Mouse (Mus musculus) intestine, embryonic 16.5 days (tissue): ENCODE measurements around the gene Jund. TPM values are rescaled to one million over a fixed set of nuclear protein-coding genes. Genes with fewer than 3 reads are reported as not detected.

Source experiments
- ATAC-seq: fragments of 200-750 bp; cut with Nextera tagmentation; 2 replicates; pipeline ENCODE4 v1.8.0; 2017; ENCODE audit warnings: moderate TSS enrichment, moderate library complexity
- H3K27ac ChIP-seq: fragments of 300-500 bp; sonication (generic); 2 replicates; pipeline ENCODE4 v1.5.1; 2014; ENCODE audit warnings: mild to moderate bottlenecking, low read length
- H3K27me3 ChIP-seq: fragments of 300-500 bp; sonication (generic); replicated peaks from 2 replicates; pipeline ENCODE4 v1.6.1; 2014; ENCODE audit warnings: low read length, control low read depth, mixed read lengths; ENCODE audit not compliant: control insufficient read depth, insufficient read depth
- H3K36me3 ChIP-seq: fragments of 300-500 bp; sonication (generic); 2 replicates; pipeline ENCODE4 v1.6.1; 2014; ENCODE audit warnings: low read length, control low read depth; ENCODE audit not compliant: control insufficient read depth, insufficient read depth
- H3K4me1 ChIP-seq: fragments of 300-500 bp; sonication (generic); 2 replicates; pipeline ENCODE4 v1.6.1; 2014; ENCODE audit warnings: low read length, control low read depth, mixed read lengths; ENCODE audit not compliant: control insufficient read depth, insufficient read depth
- H3K4me2 ChIP-seq: fragments of 300-500 bp; sonication (generic); 2 replicates; pipeline ENCODE4 v1.6.1; 2014; ENCODE audit warnings: low read depth, low read length, control low read depth
- H3K4me3 ChIP-seq: fragments of 300-500 bp; sonication (generic); 2 replicates; pipeline ENCODE4 v1.5.1; 2014; ENCODE audit warnings: mild to moderate bottlenecking, low read length
- H3K9ac ChIP-seq: fragments of 300-500 bp; sonication (generic); 2 replicates; pipeline ENCODE4 v1.6.1; 2014; ENCODE audit warnings: low read depth, low read length
- H3K9me3 ChIP-seq: fragments of 300-500 bp; sonication (generic); 2 replicates; pipeline ENCODE4 v1.6.1; 2016; ENCODE audit warnings: low read length, control low read depth; ENCODE audit not compliant: control insufficient read depth
- WGBS: fragments of 180-500 bp; shearing (Covaris S2); extraction: QIAGEN DNeasy Blood & Tissue Kit; methylation state at CpG from one replicate; pipeline ENCODE4 v1.1.7; 2014; 5-methylcytosine and 5-hydroxymethylcytosine counted together
- polyA plus RNA-seq: library from polyadenylated mRNA; unstranded; fragments of >200 nt; fragmentation: Nextera tagmentation; extraction: Ambion mirVana; gene quantifications from 2 replicates; pipeline ENCODE4 v1.2.1, GENCODE M21; 2015

Gene Jund
- polyA plus RNA-seq, 1 experiment from 2014 or later: 37.3 TPM

GRCm38 (mm10) chr8:70658897-70659603 lies 39.7 kb upstream of the Jund start:
- H3K9me3 ChIP-seq: no peaks in the 10 kb centered on the region
- H3K9ac ChIP-seq: peak overlapping the region; percentile 85
- peak overlapping the region; percentile 70 for H3K4me3 ChIP-seq
- no peaks in the 10 kb centered on the region for H3K27me3 ChIP-seq
- H3K27ac ChIP-seq: peak overlapping the region; percentile 90
- 1% methylated on average over 31 of the region's 31 CpGs for WGBS
- H3K4me2 ChIP-seq: peak overlapping the region; percentile 95
- H3K4me1 ChIP-seq: peaks cover 26% of the 10 kb centered on the region
- peak; percentile 58 for ATAC-seq
- H3K36me3 ChIP-seq: peaks cover 5% of the 10 kb centered on the region

GRCm38 (mm10) chr8:70659604-70660272 lies 39.0 kb upstream of the Jund start:
- Histone ChIP-seq H3K4me2 (peak overlapping the region; percentile 95), H3K9ac (peak overlapping the region; percentile 85), H3K27me3 (no peaks in the 10 kb centered on the region), H3K4me1 (peaks cover 26% of the 10 kb centered on the region), H3K36me3 (peaks cover 5% of the 10 kb centered on the region), H3K4me3 (peak overlapping the region; percentile 70), H3K9me3 (no peaks in the 10 kb centered on the region), H3K27ac (peak overlapping the region; percentile 90)
- WGBS: under 1% methylated on average over 44 of the region's 44 CpGs
- ATAC-seq: peak; percentile 95

GRCm38 (mm10) chr8:70660273-70660725 lies 38.5 kb upstream of the Jund start, which contains the start of gene Pgpep1:
Gene Pgpep1, minus strand, starts transcription at chr8:70660388.
- ATAC-seq: peak; percentile 63
- peak within 1 kb of the TSS; percentile 90 for H3K27ac ChIP-seq
- WGBS: 3% methylated on average over 14 of the region's 14 CpGs
- H3K9me3 ChIP-seq: no peaks in the 10 kb centered on the region
- H3K4me2 ChIP-seq: peak within 1 kb of the TSS; percentile 95
- peaks cover 26% of the 10 kb centered on the region for H3K4me1 ChIP-seq
- peak within 1 kb of the TSS; percentile 70 for H3K4me3 ChIP-seq
- peak within 1 kb of the TSS; percentile 85 for H3K9ac ChIP-seq
- H3K27me3 ChIP-seq: no peaks in the 10 kb centered on the region
- peaks cover 5% of the 10 kb centered on the region for H3K36me3 ChIP-seq

- H3K9me3 ChIP-seq: no peaks in the 10 kb centered on the region
- WGBS: 35% methylated on average over 4 of the region's 4 CpGs
- no peak overlapping the region for H3K4me3 ChIP-seq
- H3K27me3 ChIP-seq: no peaks in the 10 kb centered on the region
- no peak for ATAC-seq
- peaks cover 17% of the 10 kb centered on the region for H3K4me1 ChIP-seq
- H3K4me2 ChIP-seq: no peak overlapping the region
- no peaks in the 10 kb centered on the region for H3K36me3 ChIP-seq
- peak overlapping the region; percentile 2; the same call in 1 of the 2 replicates for H3K9ac ChIP-seq
- H3K27ac ChIP-seq: no peak overlapping the region
Measured at GRCm38 (mm10) chr8:70663691-70664090, 35.1 kb upstream of the Jund start.

- Histone ChIP-seq H3K9me3 (no peaks in the 10 kb centered on the region), H3K27me3 (no peaks in the 10 kb centered on the region), H3K4me2 (no peak overlapping the region), H3K4me3 (no peak overlapping the region), H3K27ac (no peak overlapping the region), H3K9ac (no peak overlapping the region), H3K36me3 (no peaks in the 10 kb centered on the region), H3K4me1 (peaks cover 14% of the 10 kb centered on the region)
- ATAC-seq: no peak
- WGBS: 76% methylated on average over 3 of the region's 3 CpGs
Measured at GRCm38 (mm10) chr8:70664631-70665030, 34.1 kb upstream of the Jund start.

- peaks cover 7% of the 10 kb centered on the region for H3K4me1 ChIP-seq
- peak overlapping the region; percentile 58 for H3K27ac ChIP-seq
- H3K27me3 ChIP-seq: no peaks in the 10 kb centered on the region
- WGBS: 60% methylated on average over 2 of the region's 2 CpGs
- H3K4me3 ChIP-seq: no peak overlapping the region
- ATAC-seq: peak; percentile 86
- no peak overlapping the region for H3K9ac ChIP-seq
- H3K9me3 ChIP-seq: no peaks in the 10 kb centered on the region
- H3K36me3 ChIP-seq: no peaks in the 10 kb centered on the region
- H3K4me2 ChIP-seq: no peak overlapping the region
Measured at GRCm38 (mm10) chr8:70665599-70665998, 33.1 kb upstream of the Jund start.

GRCm38 (mm10) chr8:70667071-70667470 lies 31.7 kb upstream of the Jund start:
- Histone ChIP-seq H3K4me3 (no peak overlapping the region), H3K9ac (no peak overlapping the region), H3K4me2 (no peak overlapping the region), H3K27me3 (no peaks in the 10 kb centered on the region), H3K27ac (peak overlapping the region; percentile 23; the same call in 1 of the 2 replicates), H3K9me3 (no peaks in the 10 kb centered on the region), H3K4me1 (peaks cover 6% of the 10 kb centered on the region), H3K36me3 (no peaks in the 10 kb centered on the region)
- 67% methylated on average over 5 of the region's 5 CpGs for WGBS
- ATAC-seq: peak; percentile 54; the same call in 1 of the 2 replicates

- no peaks in the 10 kb centered on the region for H3K27me3 ChIP-seq
- ATAC-seq: no peak
- 70% methylated on average over 10 of the region's 10 CpGs for WGBS
- no peak overlapping the region for H3K27ac ChIP-seq
- no peaks in the 10 kb centered on the region for H3K9me3 ChIP-seq
- H3K36me3 ChIP-seq: peaks cover 3% of the 10 kb centered on the region; the same call in 1 of the 2 replicates
- no peak overlapping the region for H3K4me3 ChIP-seq
- peaks cover 24% of the 10 kb centered on the region for H3K4me1 ChIP-seq
- H3K9ac ChIP-seq: peak overlapping the region; percentile 24; the same call in 1 of the 2 replicates
- H3K4me2 ChIP-seq: no peak overlapping the region
Measured at GRCm38 (mm10) chr8:70671615-70672324, 27.0 kb upstream of the Jund start.
